Mouse (Mus musculus) forebrain, embryonic 13.5 days (tissue): ENCODE measurements at regions not wholly inside any gene's neighbourhood (a gene's known extent, or its start where the extent isn't known, plus 50 kb on each side); places are given as distances from the start of the nearest gene placed in this dataset.

ENCODE experiments used
- ATAC-seq: fragments of 200-750 bp; cut with Nextera tagmentation; 2 replicates; pipeline ENCODE4 v1.8.0; 2017
- H3K27ac ChIP-seq: fragments of 300-500 bp; sonication (generic); 2 replicates; pipeline ENCODE4 v1.5.1; 2015; ENCODE audit warnings: inconsistent platforms, mild to moderate bottlenecking, moderate library complexity
- H3K27me3 ChIP-seq: fragments of 300-500 bp; sonication (generic); 2 replicates; pipeline ENCODE4 v1.6.1; 2015; ENCODE audit warnings: mild to moderate bottlenecking, inconsistent platforms
- H3K36me3 ChIP-seq: fragments of 300-500 bp; sonication (generic); 2 replicates; pipeline ENCODE4 v1.6.1; 2015; ENCODE audit warnings: mild to moderate bottlenecking, inconsistent platforms; ENCODE audit not compliant: poor library complexity, severe bottlenecking
- H3K4me1 ChIP-seq: fragments of 300-500 bp; sonication (generic); 2 replicates; pipeline ENCODE4 v1.6.1; 2015; ENCODE audit warnings: inconsistent platforms
- H3K4me2 ChIP-seq: fragments of 300-500 bp; sonication (generic); 2 replicates; pipeline ENCODE4 v1.6.1; 2015; ENCODE audit warnings: inconsistent platforms, mild to moderate bottlenecking, moderate library complexity
- H3K4me3 ChIP-seq: fragments of 300-500 bp; sonication (generic); 2 replicates; pipeline ENCODE4 v1.5.1; 2015; ENCODE audit warnings: mild to moderate bottlenecking, inconsistent platforms
- H3K9ac ChIP-seq: fragments of 300-500 bp; sonication (generic); 2 replicates; pipeline ENCODE4 v1.6.1; 2015; ENCODE audit warnings: mild to moderate bottlenecking, inconsistent platforms
- H3K9me3 ChIP-seq: fragments of 300-500 bp; sonication (generic); replicated peaks from 2 replicates; pipeline ENCODE4 v1.6.1; 2016; ENCODE audit warnings: inconsistent platforms
- WGBS: fragments of 180-500 bp; shearing (Covaris S2); methylation state at CpG from one replicate; pipeline ENCODE4 v1.1.7; 2015; 5-methylcytosine and 5-hydroxymethylcytosine counted together

GRCm38 (mm10) chr10:102836567-102837224 is 193.3 kb downstream of the Alx1 start:
- Histone ChIP-seq H3K4me2 (no peak overlapping the region), H3K36me3 (no peaks in the 10 kb centered on the region), H3K9ac (no peak overlapping the region), H3K27ac (no peak overlapping the region), H3K4me1 (no peaks in the 10 kb centered on the region), H3K9me3 (no peaks in the 10 kb centered on the region), H3K27me3 (no peaks in the 10 kb centered on the region), H3K4me3 (no peak overlapping the region)
- ATAC-seq: no peak
- 60% methylated on average over 4 of the region's 4 CpGs for WGBS

- H3K9ac ChIP-seq: no peak overlapping the region
- no peaks in the 10 kb centered on the region for H3K4me1 ChIP-seq
- H3K36me3 ChIP-seq: no peaks in the 10 kb centered on the region
- no peaks in the 10 kb centered on the region for H3K27me3 ChIP-seq
- no peaks in the 10 kb centered on the region for H3K9me3 ChIP-seq
- H3K4me2 ChIP-seq: no peak overlapping the region
- WGBS: 33% methylated on average over 1 of the region's 1 CpGs
- peak; percentile 19; the same call in 1 of the 2 replicates for ATAC-seq
- H3K4me3 ChIP-seq: no peak overlapping the region
- no peak overlapping the region for H3K27ac ChIP-seq
Observed at GRCm38 (mm10) chr10:102835814-102836213, 194.2 kb downstream of the Alx1 start.

- no peaks in the 10 kb centered on the region for H3K4me1 ChIP-seq
- no peaks in the 10 kb centered on the region for H3K9me3 ChIP-seq
- no peak overlapping the region for H3K4me3 ChIP-seq
- H3K27me3 ChIP-seq: no peaks in the 10 kb centered on the region
- no peak overlapping the region for H3K4me2 ChIP-seq
- no peak overlapping the region for H3K27ac ChIP-seq
- H3K36me3 ChIP-seq: no peaks in the 10 kb centered on the region
- ATAC-seq: no peak
- no peak overlapping the region for H3K9ac ChIP-seq
- 75% methylated on average over 3 of the region's 3 CpGs for WGBS
Observed at GRCm38 (mm10) chr10:102829606-102830005, 200.4 kb downstream of the Alx1 start.

- no peaks in the 10 kb centered on the region for H3K36me3 ChIP-seq
- no peak overlapping the region for H3K4me2 ChIP-seq
- H3K9ac ChIP-seq: no peak overlapping the region
- ATAC-seq: no peak
- H3K9me3 ChIP-seq: no peaks in the 10 kb centered on the region
- no peaks in the 10 kb centered on the region for H3K27me3 ChIP-seq
- H3K27ac ChIP-seq: no peak overlapping the region
- no peaks in the 10 kb centered on the region for H3K4me1 ChIP-seq
- H3K4me3 ChIP-seq: no peak overlapping the region
Observed at GRCm38 (mm10) chr10:102823434-102823833, 206.6 kb downstream of the Alx1 start.

GRCm38 (mm10) chr10:102801391-102801790 is 228.6 kb downstream of the Alx1 start:
- Histone ChIP-seq H3K9me3 (no peaks in the 10 kb centered on the region), H3K4me1 (no peaks in the 10 kb centered on the region), H3K27ac (no peak overlapping the region), H3K27me3 (no peaks in the 10 kb centered on the region), H3K36me3 (no peaks in the 10 kb centered on the region), H3K4me3 (no peak overlapping the region), H3K4me2 (no peak overlapping the region), H3K9ac (no peak overlapping the region)
- ATAC-seq: no peak
- WGBS: 80% methylated on average over 3 of the region's 3 CpGs

- WGBS: 93% methylated on average over 2 of the region's 2 CpGs
- no peak overlapping the region for H3K27ac ChIP-seq
- no peak overlapping the region for H3K4me2 ChIP-seq
- ATAC-seq: no peak
- no peak overlapping the region for H3K4me3 ChIP-seq
- no peak overlapping the region for H3K9ac ChIP-seq
- H3K4me1 ChIP-seq: no peaks in the 10 kb centered on the region
- no peaks in the 10 kb centered on the region for H3K36me3 ChIP-seq
- H3K9me3 ChIP-seq: no peaks in the 10 kb centered on the region
- no peaks in the 10 kb centered on the region for H3K27me3 ChIP-seq
Observed at GRCm38 (mm10) chr10:102779243-102779642, 250.8 kb downstream of the Alx1 start.

- no peaks in the 10 kb centered on the region for H3K9me3 ChIP-seq
- no peaks in the 10 kb centered on the region for H3K36me3 ChIP-seq
- no peaks in the 10 kb centered on the region for H3K27me3 ChIP-seq
- no peaks in the 10 kb centered on the region for H3K4me1 ChIP-seq
- no peak overlapping the region for H3K4me2 ChIP-seq
- H3K27ac ChIP-seq: no peak overlapping the region
- H3K9ac ChIP-seq: no peak overlapping the region
- no peak overlapping the region for H3K4me3 ChIP-seq
- WGBS: 79% methylated on average over 4 of the region's 4 CpGs
- no peak for ATAC-seq
Observed at GRCm38 (mm10) chr10:102763696-102764095, 251.7 kb downstream of the Rassf9 start.

GRCm38 (mm10) chr10:102762378-102762777 is 250.4 kb downstream of the Rassf9 start:
- no peak for ATAC-seq
- Histone ChIP-seq H3K9me3 (no peaks in the 10 kb centered on the region), H3K4me2 (no peak overlapping the region), H3K4me3 (no peak overlapping the region), H3K27ac (no peak overlapping the region), H3K27me3 (no peaks in the 10 kb centered on the region), H3K36me3 (no peaks in the 10 kb centered on the region), H3K4me1 (no peaks in the 10 kb centered on the region), H3K9ac (no peak overlapping the region)
- 90% methylated on average over 2 of the region's 2 CpGs for WGBS

- Histone ChIP-seq H3K9me3 (no peaks in the 10 kb centered on the region), H3K4me3 (no peak overlapping the region), H3K9ac (no peak overlapping the region), H3K4me2 (no peak overlapping the region), H3K27ac (no peak overlapping the region), H3K27me3 (no peaks in the 10 kb centered on the region), H3K4me1 (no peaks in the 10 kb centered on the region), H3K36me3 (no peaks in the 10 kb centered on the region)
- WGBS: 53% methylated on average over 3 of the region's 3 CpGs
- peak; percentile 45; the same call in 1 of the 2 replicates for ATAC-seq
Observed at GRCm38 (mm10) chr10:102735207-102735606, 223.2 kb downstream of the Rassf9 start.

- H3K27me3 ChIP-seq: no peaks in the 10 kb centered on the region
- H3K4me3 ChIP-seq: no peak overlapping the region
- no peaks in the 10 kb centered on the region for H3K36me3 ChIP-seq
- WGBS: 92% methylated on average over 6 of the region's 6 CpGs
- H3K4me2 ChIP-seq: no peak overlapping the region
- H3K4me1 ChIP-seq: no peaks in the 10 kb centered on the region
- H3K9ac ChIP-seq: no peak overlapping the region
- no peak for ATAC-seq
- no peaks in the 10 kb centered on the region for H3K9me3 ChIP-seq
- no peak overlapping the region for H3K27ac ChIP-seq
Observed at GRCm38 (mm10) chr10:102732420-102732819, 220.4 kb downstream of the Rassf9 start.

- no peaks in the 10 kb centered on the region for H3K27me3 ChIP-seq
- H3K9me3 ChIP-seq: no peaks in the 10 kb centered on the region
- no peak overlapping the region for H3K4me2 ChIP-seq
- ATAC-seq: no peak
- no peaks in the 10 kb centered on the region for H3K4me1 ChIP-seq
- WGBS: 84% methylated on average over 2 of the region's 2 CpGs
- no peak overlapping the region for H3K9ac ChIP-seq
- no peak overlapping the region for H3K4me3 ChIP-seq
- no peak overlapping the region for H3K27ac ChIP-seq
- no peaks in the 10 kb centered on the region for H3K36me3 ChIP-seq
Observed at GRCm38 (mm10) chr10:102712263-102712662, 200.2 kb downstream of the Rassf9 start.

- no peak for ATAC-seq
- no peaks in the 10 kb centered on the region for H3K4me1 ChIP-seq
- WGBS: 96% methylated on average over 3 of the region's 3 CpGs
Observed at GRCm38 (mm10) chr10:102705848-102706247, 193.8 kb downstream of the Rassf9 start.

GRCm38 (mm10) chr10:102694810-102695209 is 182.8 kb downstream of the Rassf9 start:
- 73% methylated on average over 2 of the region's 2 CpGs for WGBS
- Histone ChIP-seq H3K36me3 (no peaks in the 10 kb centered on the region), H3K4me1 (no peaks in the 10 kb centered on the region), H3K4me3 (no peak overlapping the region), H3K9me3 (no peaks in the 10 kb centered on the region), H3K9ac (no peak overlapping the region), H3K27me3 (no peaks in the 10 kb centered on the region), H3K27ac (no peak overlapping the region), H3K4me2 (no peak overlapping the region)
- no peak for ATAC-seq

More at GRCm38 (mm10) chr10:102705848-102706247, 193.8 kb downstream of the Rassf9 start:
- Histone ChIP-seq H3K27ac (no peak overlapping the region), H3K9me3 (no peaks in the 10 kb centered on the region), H3K4me3 (no peak overlapping the region), H3K27me3 (no peaks in the 10 kb centered on the region), H3K4me2 (no peak overlapping the region), H3K36me3 (no peaks in the 10 kb centered on the region), H3K9ac (no peak overlapping the region)
